Mouse (Mus musculus): ENCODE results near the gene Ms4a18. TPM values are rescaled to one million over a fixed set of nuclear protein-coding genes. Genes with fewer than 3 reads are reported as not detected.
A peak's percentile ranks its signal among the peaks of the same experiment; 100 is the strongest.
"Not testable (repeated sequence)": the region's sequence is repeated elsewhere in the genome, so short reads cannot be mapped to it uniquely, and the experiment has no call there.

Gene Ms4a18
- polyA plus RNA-seq (2012; rRNA removed), result not detected in 2 replicates

- TF ChIP-seq POLR2A (IDR thresholded peaks at IDR 0.05; ENCODE audit: borderline replicate concordance, extremely low read depth, insufficient read depth, insufficient read length, poor library complexity, severe bottlenecking) (no peak), CTCF (IDR thresholded peaks at IDR 0.05; ENCODE audit: borderline replicate concordance, extremely low read depth, insufficient read depth, insufficient read length) (no peak)
- DNase-seq (ENCODE audit: low read depth), result no peak
These were observed at the start of gene Ms4a18 for GRCm38 (mm10) chr19:11017891-11018290. Gene Ms4a18, minus strand, starts transcription at chr19:11018031.

- TF ChIP-seq CTCF (IDR thresholded peaks at IDR 0.05; ENCODE audit: borderline replicate concordance, extremely low read depth, insufficient read depth, insufficient read length), result no peak
- no peak for DNase-seq (ENCODE audit: low read depth)
These were observed 47.5 kb upstream of the Ms4a18 start for GRCm38 (mm10) chr19:11065202-11065875.

GRCm38 (mm10) chr19:11060900-11061299, 43.1 kb upstream of the Ms4a18 start:
- no peak for DNase-seq (ENCODE audit: low read depth)
- TF ChIP-seq POLR2A (IDR thresholded peaks at IDR 0.05; ENCODE audit: borderline replicate concordance, extremely low read depth, insufficient read depth, insufficient read length, poor library complexity, severe bottlenecking), result no peak
- TF ChIP-seq CTCF (IDR thresholded peaks at IDR 0.05; ENCODE audit: borderline replicate concordance, extremely low read depth, insufficient read depth, insufficient read length), result no peak

- TF ChIP-seq POLR2A (IDR thresholded peaks at IDR 0.05; ENCODE audit: borderline replicate concordance, extremely low read depth, insufficient read depth, insufficient read length, poor library complexity, severe bottlenecking) (no peak), CTCF (IDR thresholded peaks at IDR 0.05; ENCODE audit: borderline replicate concordance, extremely low read depth, insufficient read depth, insufficient read length) (no peak)
- no peak for DNase-seq (ENCODE audit: low read depth)
These were observed 42.1 kb upstream of the Ms4a18 start for GRCm38 (mm10) chr19:11059967-11060366.

- not testable (repeated sequence) for DNase-seq (ENCODE audit: low read depth)
These were observed 37.9 kb upstream of the Ms4a18 start for GRCm38 (mm10) chr19:11055700-11056099.

- TF ChIP-seq CTCF (IDR thresholded peaks at IDR 0.05; ENCODE audit: borderline replicate concordance, extremely low read depth, insufficient read depth, insufficient read length) (no peak), POLR2A (IDR thresholded peaks at IDR 0.05; ENCODE audit: borderline replicate concordance, extremely low read depth, insufficient read depth, insufficient read length, poor library complexity, severe bottlenecking) (no peak)
- DNase-seq (ENCODE audit: low read depth), result no peak
These were observed 35.4 kb upstream of the Ms4a18 start for GRCm38 (mm10) chr19:11053277-11053676.

- TF ChIP-seq POLR2A (IDR thresholded peaks at IDR 0.05; ENCODE audit: borderline replicate concordance, extremely low read depth, insufficient read depth, insufficient read length, poor library complexity, severe bottlenecking) (no peak), CTCF (IDR thresholded peaks at IDR 0.05; ENCODE audit: borderline replicate concordance, extremely low read depth, insufficient read depth, insufficient read length) (no peak)
- no peak for DNase-seq (ENCODE audit: low read depth)
These were observed 35.0 kb upstream of the Ms4a18 start for GRCm38 (mm10) chr19:11052877-11053276.

GRCm38 (mm10) chr19:11050286-11050685, 32.5 kb upstream of the Ms4a18 start:
- TF ChIP-seq CTCF (IDR thresholded peaks at IDR 0.05; ENCODE audit: borderline replicate concordance, extremely low read depth, insufficient read depth, insufficient read length) (no peak), POLR2A (IDR thresholded peaks at IDR 0.05; ENCODE audit: borderline replicate concordance, extremely low read depth, insufficient read depth, insufficient read length, poor library complexity, severe bottlenecking) (no peak)
- DNase-seq (ENCODE audit: low read depth), result no peak

GRCm38 (mm10) chr19:11049426-11049825, 31.6 kb upstream of the Ms4a18 start:
- no peak for DNase-seq (ENCODE audit: low read depth)
- TF ChIP-seq CTCF (IDR thresholded peaks at IDR 0.05; ENCODE audit: borderline replicate concordance, extremely low read depth, insufficient read depth, insufficient read length) (no peak), POLR2A (IDR thresholded peaks at IDR 0.05; ENCODE audit: borderline replicate concordance, extremely low read depth, insufficient read depth, insufficient read length, poor library complexity, severe bottlenecking) (no peak)

- no peak for DNase-seq (ENCODE audit: low read depth)
- no peak for TF ChIP-seq POLR2A (IDR thresholded peaks at IDR 0.05; ENCODE audit: borderline replicate concordance, extremely low read depth, insufficient read depth, insufficient read length, poor library complexity, severe bottlenecking)
- TF ChIP-seq CTCF (IDR thresholded peaks at IDR 0.05; ENCODE audit: borderline replicate concordance, extremely low read depth, insufficient read depth, insufficient read length), result no peak
These were observed 30.7 kb upstream of the Ms4a18 start for GRCm38 (mm10) chr19:11048503-11048902.

- DNase-seq (ENCODE audit: low read depth), result no peak
- TF ChIP-seq POLR2A (IDR thresholded peaks at IDR 0.05; ENCODE audit: borderline replicate concordance, extremely low read depth, insufficient read depth, insufficient read length, poor library complexity, severe bottlenecking) (no peak), CTCF (IDR thresholded peaks at IDR 0.05; ENCODE audit: borderline replicate concordance, extremely low read depth, insufficient read depth, insufficient read length) (no peak)
These were observed 30.2 kb upstream of the Ms4a18 start for GRCm38 (mm10) chr19:11048009-11048408.

GRCm38 (mm10) chr19:11044996-11045711, 27.3 kb upstream of the Ms4a18 start:
- TF ChIP-seq CTCF (IDR thresholded peaks at IDR 0.05; ENCODE audit: borderline replicate concordance, extremely low read depth, insufficient read depth, insufficient read length) (peak; percentile 73), POLR2A (IDR thresholded peaks at IDR 0.05; ENCODE audit: borderline replicate concordance, extremely low read depth, insufficient read depth, insufficient read length, poor library complexity, severe bottlenecking) (no peak)
- peak; percentile 71 for DNase-seq (ENCODE audit: low read depth)
